Mouse (Mus musculus): ENCODE data around the gene Spsb1. TPM values are rescaled to one million over a fixed set of nuclear protein-coding genes. Genes with fewer than 3 reads are reported as not detected.
A peak's percentile ranks its signal among the peaks of the same experiment; 100 is the strongest.

Gene Spsb1
- total RNA-seq, 4 experiments from 2014 or later: 3.6 to 10.5 (median 4.7) TPM

DNA sequence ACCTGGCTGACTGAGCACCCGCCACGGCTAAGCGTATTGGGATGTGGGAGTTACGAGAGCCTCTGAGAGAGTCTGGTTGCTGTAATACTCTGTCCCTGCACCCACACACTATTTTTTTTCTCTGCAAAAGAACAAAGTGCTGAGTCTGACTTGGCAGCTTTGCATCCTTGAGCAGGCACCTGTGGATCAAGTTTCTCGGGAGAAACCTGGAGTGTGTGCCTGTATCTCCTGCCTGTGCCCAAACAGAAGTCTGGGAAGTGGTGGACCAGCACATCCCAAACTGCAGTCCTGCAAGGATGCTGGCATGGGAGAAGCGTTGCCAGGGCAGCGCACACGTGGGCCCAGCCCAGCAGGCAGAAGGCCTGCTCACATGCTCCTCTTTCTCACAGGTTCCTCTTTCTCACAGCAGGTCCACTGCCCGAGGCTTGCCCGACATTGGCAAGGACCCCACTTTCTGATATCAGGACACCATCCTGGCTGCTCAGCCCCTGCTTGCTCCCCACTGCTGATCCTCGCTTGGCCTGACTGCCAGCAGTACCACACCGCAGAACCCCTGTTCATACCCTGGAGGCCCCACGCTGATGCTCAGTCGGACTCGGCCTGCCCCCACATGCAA, 36.3 kb downstream of the Spsb1 start:
- DNase-seq (ENCODE audit: low spot score in 2 of 2): no peak

DNA sequence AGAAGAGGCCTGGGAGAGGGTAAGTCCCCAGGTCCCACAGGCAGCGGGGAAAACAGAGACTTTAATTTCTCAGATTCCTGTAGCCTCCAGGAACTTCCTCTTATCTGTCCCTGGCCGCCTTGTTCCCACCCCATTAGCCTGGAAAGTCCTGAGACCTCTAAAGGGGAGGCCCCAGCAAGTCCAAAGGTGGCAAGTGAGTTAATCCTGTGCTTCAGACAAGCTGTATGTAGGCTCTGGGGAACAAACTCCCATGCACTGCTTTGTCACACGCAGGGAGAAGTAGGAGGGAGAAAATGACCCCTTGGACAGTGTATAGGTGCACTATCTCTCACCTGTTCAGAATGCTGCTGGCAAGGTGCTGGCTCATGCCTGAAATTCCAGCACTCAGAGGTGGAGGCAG, 38.0 kb downstream of the Spsb1 start:
- DNase-seq (ENCODE audit: low spot score in 2 of 2): no peak

DNA sequence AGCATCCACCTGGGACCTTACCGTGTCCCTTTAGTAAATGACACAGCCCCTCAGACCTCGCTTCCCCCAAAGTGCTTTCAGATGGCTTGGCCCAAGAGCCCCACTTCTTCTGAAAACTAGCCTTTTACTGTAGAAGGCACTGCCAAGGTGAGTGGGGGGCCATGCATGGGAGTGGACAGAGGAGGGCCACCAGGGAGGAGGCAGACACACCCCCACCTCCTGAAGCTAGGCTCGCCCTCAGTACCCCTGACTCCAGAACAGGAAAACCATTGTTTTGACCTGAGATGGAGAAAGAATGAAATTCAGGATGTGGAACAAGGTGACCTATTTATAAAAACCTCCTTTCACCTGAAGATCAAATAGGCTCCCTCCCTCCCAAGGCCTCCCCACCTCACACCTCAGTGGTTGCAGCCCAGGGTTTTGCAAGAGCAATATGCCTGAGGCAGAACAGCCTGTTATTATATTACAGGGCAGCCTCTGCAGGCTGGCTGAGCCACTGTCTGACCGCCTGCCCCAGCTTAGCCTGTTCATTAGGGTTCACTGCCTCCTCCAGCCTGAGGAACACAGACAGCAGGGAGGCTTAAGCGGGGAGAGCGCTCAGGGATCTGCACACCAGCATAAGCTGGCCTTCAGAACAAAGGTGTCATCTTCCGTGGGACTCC, 41.0 kb downstream of the Spsb1 start:
- DNase-seq (ENCODE audit: low spot score in 2 of 2): no peak

DNA sequence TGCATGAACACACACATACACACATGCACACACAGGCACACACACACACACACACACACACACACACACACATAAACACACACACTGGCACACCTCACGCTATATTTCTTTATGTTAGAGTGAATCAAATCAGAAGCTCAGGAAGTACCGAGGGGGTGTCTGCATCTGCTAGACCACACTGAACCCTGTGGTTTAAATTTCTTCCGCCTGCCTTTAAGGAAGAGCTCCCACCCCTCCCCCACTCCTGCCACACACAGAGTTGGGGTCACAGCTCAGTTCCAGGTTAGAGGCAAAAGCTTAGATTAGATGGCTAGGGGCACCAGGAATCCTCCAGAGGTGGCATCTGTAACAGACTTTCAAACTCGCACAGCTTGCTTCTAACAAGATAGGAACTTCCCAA, 42.4 kb downstream of the Spsb1 start:
- DNase-seq (ENCODE audit: low spot score in 2 of 2): no peak

- no peak for DNase-seq (ENCODE audit: low spot score in 2 of 2)
These were observed 44.3 kb downstream of the Spsb1 start for GRCm38 (mm10) chr4:149910558-149910957.

DNA sequence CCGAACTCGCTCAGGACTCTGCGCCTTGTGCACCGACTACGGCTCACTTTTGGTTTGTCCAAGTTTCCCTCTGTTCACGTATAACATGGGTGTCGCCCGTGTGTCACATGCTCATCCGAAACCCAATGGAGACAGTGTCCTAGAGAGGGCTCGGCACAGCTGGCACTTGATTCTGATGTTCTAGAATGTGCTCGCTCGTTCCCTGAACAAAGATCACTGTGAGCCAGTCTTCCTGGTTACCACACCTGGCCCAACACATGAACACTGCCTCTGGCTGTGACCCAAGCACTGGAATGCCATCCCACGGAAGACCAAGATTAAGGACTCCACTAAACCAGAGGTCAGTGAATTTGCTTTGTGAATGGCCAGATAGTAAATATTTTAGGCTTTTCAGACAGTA, 45.3 kb downstream of the Spsb1 start:
- DNase-seq (ENCODE audit: low spot score in 2 of 2): no peak

DNA sequence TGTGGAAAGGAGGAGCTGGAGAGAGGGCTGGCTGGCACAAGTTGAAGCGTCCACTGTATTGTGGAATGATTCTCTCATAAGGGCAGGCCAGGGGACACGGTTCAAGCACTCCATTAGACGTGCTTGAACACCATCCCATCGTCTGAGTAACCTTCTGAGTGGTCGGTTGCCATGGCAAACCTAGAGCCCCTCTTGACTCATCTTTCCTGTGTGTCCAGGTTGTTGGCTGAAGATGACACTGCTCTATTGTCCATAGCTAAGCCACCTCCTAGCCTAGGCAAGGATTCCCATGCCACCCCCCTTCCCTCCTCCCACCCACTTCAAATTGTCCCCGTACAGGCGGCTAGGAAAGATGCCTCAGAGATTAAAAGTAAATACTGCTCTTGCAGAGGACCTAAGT, 45.9 kb downstream of the Spsb1 start:
- no peak for DNase-seq (ENCODE audit: low spot score in 2 of 2)

DNA sequence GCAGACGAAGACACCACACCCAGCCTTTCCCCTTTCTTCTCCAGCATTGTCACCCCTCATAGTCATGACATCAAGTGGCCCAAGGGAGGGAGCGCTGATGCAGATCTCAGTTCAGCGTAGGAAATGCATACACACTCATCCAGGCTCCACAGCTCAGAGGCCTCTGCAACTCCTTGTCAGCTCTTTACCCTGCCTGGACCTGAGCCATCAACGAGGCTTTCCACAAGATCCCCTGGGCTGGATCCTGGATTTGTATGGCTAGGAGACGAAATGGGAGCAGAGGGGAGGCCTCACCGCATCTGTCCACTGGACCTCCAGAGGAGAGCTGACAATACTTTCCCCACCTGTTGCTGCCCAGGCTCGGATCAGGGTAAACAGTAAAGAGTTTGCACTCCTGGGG, 47.2 kb downstream of the Spsb1 start:
- DNase-seq (ENCODE audit: low spot score in 2 of 2): no peak

DNA sequence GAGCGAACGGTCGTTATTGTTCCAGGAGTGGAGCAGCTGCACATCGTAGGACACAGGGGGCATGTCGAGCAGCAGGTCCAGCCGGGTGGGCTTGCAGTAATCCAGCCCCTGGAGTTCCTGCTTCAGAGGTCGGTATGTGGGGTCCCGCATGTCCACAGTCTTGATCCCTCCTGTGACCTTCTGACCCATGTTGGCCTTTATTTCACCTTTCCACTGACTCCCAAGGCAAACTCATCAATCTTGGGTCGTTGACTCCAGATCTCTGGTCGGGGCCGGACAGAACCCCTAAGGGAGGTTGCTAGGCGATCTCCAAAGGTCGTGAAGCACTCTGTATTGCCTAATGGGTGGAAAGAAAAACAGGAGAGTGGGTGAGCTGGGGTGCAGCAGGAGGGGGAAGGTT, 47.9 kb downstream of the Spsb1 start:
- no peak for DNase-seq (ENCODE audit: low spot score in 2 of 2)

DNA sequence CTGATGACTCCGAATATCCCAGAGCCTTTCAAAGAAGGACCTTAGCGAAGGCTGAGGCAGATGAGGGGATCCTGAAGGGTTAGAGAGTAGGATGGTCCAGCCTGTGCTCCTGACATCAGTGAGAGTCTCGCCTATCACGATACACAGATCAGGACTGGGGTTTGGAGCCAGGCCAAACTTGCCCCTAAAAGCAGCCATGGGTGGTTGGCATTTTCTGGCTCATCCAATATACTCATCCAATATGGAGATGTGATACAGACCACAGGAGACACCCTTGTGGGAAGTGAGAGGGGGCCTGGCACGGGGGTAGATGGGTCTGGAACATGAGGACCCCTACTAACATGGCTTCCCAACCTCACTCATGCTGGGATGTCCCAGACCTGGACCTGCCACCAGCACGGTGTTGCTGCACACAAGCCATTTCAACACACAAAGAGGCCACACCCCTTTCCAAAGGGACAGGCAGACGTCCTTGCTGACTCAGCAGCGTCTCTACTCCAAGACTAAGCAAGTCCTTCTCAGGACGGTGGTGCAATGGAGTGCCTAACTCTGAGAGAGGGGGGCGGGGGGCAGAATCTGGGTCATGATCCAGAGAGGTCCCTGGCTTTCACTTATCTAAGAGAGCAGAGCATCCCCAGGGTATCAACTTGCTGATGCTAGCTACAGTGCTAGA, 49.4 kb downstream of the Spsb1 start:
- no peak for DNase-seq (ENCODE audit: low spot score in 2 of 2)

DNA sequence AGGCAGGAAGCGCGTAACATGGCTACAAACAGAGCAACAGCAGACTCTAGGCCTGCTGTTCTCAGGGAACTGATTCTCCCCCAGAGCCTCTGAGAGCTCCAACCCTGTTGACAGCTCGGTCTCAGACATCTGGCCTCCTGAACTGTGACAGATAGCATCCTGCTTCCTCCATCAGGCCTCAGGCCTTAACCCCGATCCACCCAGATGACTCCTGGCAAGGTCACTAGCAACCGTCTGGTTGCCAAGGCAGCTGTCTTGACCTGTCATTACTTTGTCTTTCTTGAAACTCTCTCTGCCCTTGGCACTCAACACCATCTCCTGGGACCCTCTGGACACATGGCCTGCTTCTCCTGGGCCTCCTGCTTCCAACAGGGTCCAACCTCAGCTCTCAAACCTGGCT, 51.8 kb downstream of the Spsb1 start:
- peak; percentile 57 to 72 for DNase-seq (ENCODE audit: low spot score in 2 of 2)

- DNase-seq (ENCODE audit: low spot score in 2 of 2): no peak
These were observed 53.5 kb downstream of the Spsb1 start for GRCm38 (mm10) chr4:149901349-149901782.

DNA sequence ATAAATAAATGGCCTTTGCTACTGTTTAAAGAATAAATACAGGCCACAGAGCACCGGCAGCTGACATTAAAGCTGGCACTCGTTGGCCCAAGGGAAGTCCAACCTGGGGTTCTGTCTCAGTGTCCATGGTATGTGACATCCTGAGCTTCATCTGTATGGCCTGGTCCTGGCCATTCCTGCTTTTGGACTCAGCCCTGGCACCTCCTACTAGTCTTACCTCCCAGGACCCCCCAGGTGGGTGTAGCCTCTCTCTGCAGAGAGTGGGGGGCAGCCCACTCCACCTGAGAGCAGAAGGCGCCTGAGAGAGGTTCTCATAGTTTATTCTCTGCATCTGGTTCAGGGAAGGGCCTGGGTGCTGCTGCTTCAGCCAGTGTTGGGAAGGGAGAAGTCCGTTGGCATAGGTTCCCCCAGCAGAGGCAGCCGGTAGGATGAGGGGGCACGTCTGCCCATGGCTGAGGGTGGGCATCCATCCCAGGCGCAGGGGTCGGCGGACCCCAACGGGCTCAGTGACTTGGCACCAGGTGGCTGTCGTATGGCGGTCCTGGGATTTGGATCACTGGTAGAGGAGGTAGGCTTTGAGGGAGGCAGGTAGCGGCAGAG, 57.1 kb downstream of the Spsb1 start:
- DNase-seq (ENCODE audit: low spot score in 2 of 2): no peak

DNA sequence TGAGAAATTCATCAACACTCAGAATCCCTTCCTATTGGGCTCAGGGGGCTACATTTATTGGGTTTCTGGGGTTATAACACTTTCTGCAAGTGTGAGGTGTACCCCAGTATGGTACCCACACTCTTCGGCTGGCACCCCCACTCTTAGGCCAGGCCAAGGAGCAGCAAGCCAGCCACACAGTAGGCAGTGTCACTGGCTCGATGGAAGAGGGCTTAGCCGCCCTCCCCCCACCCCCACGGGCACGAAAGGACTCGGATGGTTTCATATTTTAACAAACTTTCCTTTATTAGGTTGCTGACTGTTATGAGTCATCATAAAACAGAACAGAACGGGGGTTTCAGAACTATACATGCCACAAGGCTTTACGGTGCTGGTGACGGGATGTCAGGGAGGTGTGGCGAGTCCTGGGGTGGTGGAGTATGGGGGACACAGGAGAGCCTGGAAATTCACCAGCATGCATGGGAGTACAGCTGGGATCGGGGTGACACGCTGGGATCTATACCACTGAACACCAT, 58.8 kb downstream of the Spsb1 start:
- no peak for DNase-seq (ENCODE audit: low spot score in 2 of 2)

GRCm38 (mm10) chr4:149895226-149895625, 59.6 kb downstream of the Spsb1 start:
- DNase-seq (ENCODE audit: low spot score in 2 of 2): no peak

GRCm38 (mm10) chr4:149894300-149894699, 60.5 kb downstream of the Spsb1 start:
- DNase-seq (ENCODE audit: low spot score in 2 of 2): no peak

GRCm38 (mm10) chr4:149893611-149894151, 61.2 kb downstream of the Spsb1 start:
- DNase-seq (ENCODE audit: low spot score in 2 of 2): peak in 1 of 2 experiments; percentile 36

DNA sequence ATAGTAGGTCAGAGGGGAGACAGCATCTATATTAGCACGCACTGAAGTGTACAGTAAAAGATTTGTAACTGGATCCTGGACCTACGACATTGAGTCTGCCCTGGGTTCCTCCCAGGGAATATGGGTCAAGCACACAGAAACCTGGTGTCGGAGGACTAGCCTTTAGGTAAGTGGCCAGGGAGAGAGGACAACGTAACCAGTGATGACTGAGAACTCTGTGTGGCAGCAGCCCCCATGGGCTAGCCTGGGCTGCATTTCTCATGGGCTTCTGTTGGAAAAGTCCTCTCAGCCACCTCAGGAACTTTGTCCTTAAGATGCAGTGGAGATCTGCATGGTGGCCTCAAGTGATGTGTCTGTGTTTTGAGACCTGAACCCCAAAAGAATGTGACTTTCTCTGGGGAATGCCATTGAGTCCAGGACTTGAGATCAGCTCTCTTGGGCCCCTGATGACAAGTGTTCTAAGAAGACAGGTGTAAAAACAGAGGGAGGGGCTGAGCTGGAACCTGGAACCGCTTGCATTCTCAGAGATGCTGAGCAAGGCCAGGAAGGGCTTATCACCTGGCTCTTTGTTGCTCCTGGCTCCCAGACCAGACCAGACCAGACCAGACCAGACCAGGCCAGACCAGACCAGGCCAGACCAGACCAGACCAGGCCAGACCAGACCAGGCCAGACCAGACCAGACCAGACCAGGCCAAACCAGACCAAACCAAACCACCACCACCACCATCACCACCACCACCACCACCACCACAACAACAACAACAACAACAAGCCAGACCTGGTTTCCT, 63.5 kb downstream of the Spsb1 start:
- no peak for DNase-seq (ENCODE audit: low spot score in 2 of 2)

GRCm38 (mm10) chr4:149890551-149890950, 64.3 kb downstream of the Spsb1 start:
- DNase-seq (ENCODE audit: low spot score in 2 of 2): peak; percentile 40 to 52

- DNase-seq (ENCODE audit: low spot score in 2 of 2): peak; percentile 89 to 90
These were observed 65.0 kb downstream of the Spsb1 start for GRCm38 (mm10) chr4:149889851-149890250.
